Mouse (Mus musculus): ENCODE measurements around the gene Fam19a5. TPM values are rescaled to one million over a fixed set of nuclear protein-coding genes. Genes with fewer than 3 reads are reported as not detected.

Fam19a5 gene
- polyA plus RNA-seq, 1 experiment from 2014 or later: 0.58 TPM

DNA sequence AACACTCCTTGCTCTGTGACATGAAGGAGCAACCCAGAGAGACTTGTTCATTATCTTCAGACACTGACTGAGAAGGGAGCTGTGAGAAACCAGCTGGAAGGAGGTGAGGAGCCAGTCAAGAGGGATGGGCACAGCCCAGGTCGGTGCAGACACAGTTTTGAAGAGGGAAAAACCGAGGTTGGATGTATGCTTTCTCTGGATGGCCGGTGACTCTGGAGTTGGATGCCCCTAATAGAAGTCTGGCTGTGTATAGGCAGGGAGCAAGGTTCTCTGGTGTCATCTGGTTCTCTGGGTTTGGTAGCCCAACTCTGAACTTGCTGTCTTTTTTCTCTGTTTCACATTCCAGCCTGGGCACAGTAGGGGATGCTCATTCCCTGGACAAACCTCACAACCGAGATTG is 245.6 kb downstream of the Fam19a5 start:
- no peaks in the 10 kb centered on the region for H3K9me3 ChIP-seq (ENCODE audit: control insufficient read depth, low read length)
- H3K27ac ChIP-seq (ENCODE audit: low read depth, low read length): no peak overlapping the region
- no peaks in the 10 kb centered on the region for H3K4me1 ChIP-seq (replicated peaks; ENCODE audit: control insufficient read depth, insufficient read depth, low read length)
- no peak overlapping the region for H3K4me3 ChIP-seq (ENCODE audit: low read depth, low read length)
- no peak overlapping the region for H3K4me2 ChIP-seq
- no peaks in the 10 kb centered on the region for H3K27me3 ChIP-seq (replicated peaks; ENCODE audit: control insufficient read depth, insufficient read depth, low read length)
- H3K36me3 ChIP-seq (ENCODE audit: control insufficient read depth, insufficient read depth, low read length): no peaks in the 10 kb centered on the region
- ATAC-seq (replicated peaks; ENCODE audit: low FRiP score): no peak
- H3K9ac ChIP-seq (ENCODE audit: low read depth, low read length): no peak overlapping the region
- 66% methylated on average over 4 of the region's 4 CpGs for WGBS
- DNase-seq (ENCODE audit: low spot score): no peak

DNA sequence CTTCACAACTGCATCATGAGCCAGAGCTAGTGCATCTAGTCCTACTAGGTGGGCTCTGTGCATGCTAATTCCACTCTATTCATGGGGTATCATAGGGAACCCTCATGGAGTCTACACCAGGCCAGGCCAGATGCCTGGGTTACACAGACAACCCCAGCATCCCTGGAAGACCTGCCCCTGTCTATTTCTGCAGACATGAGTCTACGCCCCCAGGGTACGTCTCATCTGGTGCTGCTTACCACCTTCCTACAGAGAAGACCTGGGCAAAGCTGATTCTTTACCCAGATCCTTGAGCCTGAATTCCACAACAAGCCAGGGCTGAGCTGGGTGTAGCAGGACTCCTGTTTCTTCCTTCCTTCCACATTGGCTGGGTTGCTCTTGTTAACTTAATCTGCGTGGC is 249.6 kb downstream of the Fam19a5 start:
- H3K4me2 ChIP-seq: no peak overlapping the region
- H3K4me1 ChIP-seq (replicated peaks; ENCODE audit: control insufficient read depth, insufficient read depth, low read length): no peaks in the 10 kb centered on the region
- no peaks in the 10 kb centered on the region for H3K9me3 ChIP-seq (ENCODE audit: control insufficient read depth, low read length)
- H3K27me3 ChIP-seq (replicated peaks; ENCODE audit: control insufficient read depth, insufficient read depth, low read length): no peaks in the 10 kb centered on the region
- no peak overlapping the region for H3K9ac ChIP-seq (ENCODE audit: low read depth, low read length)
- ATAC-seq (replicated peaks; ENCODE audit: low FRiP score) (no peak), DNase-seq (ENCODE audit: low spot score) (no peak)
- H3K4me3 ChIP-seq (ENCODE audit: low read depth, low read length): no peak overlapping the region
- 78% methylated on average over 3 of the region's 3 CpGs for WGBS
- no peak overlapping the region for H3K27ac ChIP-seq (ENCODE audit: low read depth, low read length)
- no peaks in the 10 kb centered on the region for H3K36me3 ChIP-seq (ENCODE audit: control insufficient read depth, insufficient read depth, low read length)

DNA sequence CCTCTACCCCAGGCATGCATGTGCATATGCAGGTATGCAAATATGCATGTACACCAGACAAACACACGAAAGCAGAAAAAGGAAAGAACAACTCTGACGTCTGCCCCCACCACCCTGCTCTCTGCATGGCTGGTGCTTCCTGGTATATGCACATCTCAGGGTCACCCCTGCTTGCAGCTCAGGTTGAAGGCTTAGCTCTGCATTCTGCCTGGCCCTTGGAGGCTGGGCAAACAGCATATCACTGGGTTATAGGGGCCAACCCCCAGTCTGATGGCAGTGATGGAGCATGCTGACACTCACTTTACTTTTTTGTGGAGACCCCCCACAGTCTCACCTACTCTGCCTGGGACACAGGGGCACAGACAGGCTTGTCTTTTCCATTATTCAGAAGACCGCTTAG is 252.5 kb downstream of the Fam19a5 start:
- DNase-seq (ENCODE audit: low spot score) (no peak), ATAC-seq (replicated peaks; ENCODE audit: low FRiP score) (no peak)
- Histone ChIP-seq H3K9me3 (ENCODE audit: control insufficient read depth, low read length) (no peaks in the 10 kb centered on the region), H3K4me1 (replicated peaks; ENCODE audit: control insufficient read depth, insufficient read depth, low read length) (no peaks in the 10 kb centered on the region), H3K9ac (ENCODE audit: low read depth, low read length) (no peak overlapping the region), H3K27ac (ENCODE audit: low read depth, low read length) (no peak overlapping the region), H3K4me2 (no peak overlapping the region), H3K27me3 (replicated peaks; ENCODE audit: control insufficient read depth, insufficient read depth, low read length) (no peaks in the 10 kb centered on the region), H3K4me3 (ENCODE audit: low read depth, low read length) (no peak overlapping the region), H3K36me3 (ENCODE audit: control insufficient read depth, insufficient read depth, low read length) (no peaks in the 10 kb centered on the region)
- 77% methylated on average over 3 of the region's 3 CpGs for WGBS

Small RNA genes within 50 kb of the gene (microRNA-seq; reads per million reads assigned to microRNA genes)
- not detected for gene Mir6393 (ENCODE audit: borderline number of aligned reads)

Data from liver, embryonic 11.5 days (tissue).